Mouse (Mus musculus) neural tube, embryonic 14.5 days (tissue): ENCODE measurements at regions not wholly inside any gene's neighbourhood (a gene's known extent, or its start where the extent isn't known, plus 50 kb on each side); places are given as distances from the start of the nearest gene placed in this dataset.

Source experiments
- ATAC-seq: fragments of 200-750 bp; cut with Nextera tagmentation; 2 replicates; pipeline ENCODE4 v1.8.0; 2017; ENCODE audit warnings: low read depth, mild to moderate bottlenecking, moderate TSS enrichment, moderate library complexity
- H3K27ac ChIP-seq: fragments of 300-500 bp; sonication (generic); 2 replicates; pipeline ENCODE4 v1.5.1; 2014; ENCODE audit warnings: low read depth, mild to moderate bottlenecking, control low read depth, low read length, moderate library complexity, mixed read lengths
- H3K27me3 ChIP-seq: fragments of 300-500 bp; sonication (generic); 2 replicates; pipeline ENCODE4 v1.6.1; 2014; ENCODE audit warnings: low read length; ENCODE audit not compliant: control insufficient read depth, insufficient read depth
- H3K36me3 ChIP-seq: fragments of 300-500 bp; sonication (generic); 2 replicates; pipeline ENCODE4 v1.6.1; 2014; ENCODE audit warnings: low read length, mixed read lengths; ENCODE audit not compliant: control insufficient read depth, insufficient read depth
- H3K4me1 ChIP-seq: fragments of 300-500 bp; sonication (generic); 2 replicates; pipeline ENCODE4 v1.6.1; 2014; ENCODE audit warnings: low read length; ENCODE audit not compliant: control insufficient read depth, insufficient read depth
- H3K4me2 ChIP-seq: fragments of 300-500 bp; sonication (generic); 2 replicates; pipeline ENCODE4 v1.6.1; 2014; ENCODE audit warnings: mild to moderate bottlenecking, low read depth, low read length, control low read depth
- H3K4me3 ChIP-seq: fragments of 300-500 bp; sonication (generic); 2 replicates; pipeline ENCODE4 v1.5.1; 2014; ENCODE audit warnings: low read depth, low read length, control low read depth, mixed read lengths
- H3K9ac ChIP-seq: fragments of 300-500 bp; sonication (generic); replicated peaks from 2 replicates; pipeline ENCODE4 v1.6.1; 2014; ENCODE audit warnings: low read depth, mild to moderate bottlenecking, control low read depth, low read length, mixed read lengths
- H3K9me3 ChIP-seq: fragments of 300-500 bp; sonication (generic); 2 replicates; pipeline ENCODE4 v1.6.1; 2016; ENCODE audit warnings: low read length; ENCODE audit not compliant: control insufficient read depth
- WGBS: fragments of 180-500 bp; shearing (Covaris S2); extraction: QIAGEN DNeasy Blood & Tissue Kit; methylation state at CpG from one replicate; pipeline ENCODE4 v1.1.7; 2014; 5-methylcytosine and 5-hydroxymethylcytosine counted together

- no peaks in the 10 kb centered on the region for H3K27me3 ChIP-seq
- no peaks in the 10 kb centered on the region for H3K4me1 ChIP-seq
- no peaks in the 10 kb centered on the region for H3K9me3 ChIP-seq
- H3K4me3 ChIP-seq: no peak overlapping the region
- no peak for ATAC-seq
- no peak overlapping the region for H3K27ac ChIP-seq
- no peak overlapping the region for H3K4me2 ChIP-seq
- 57% methylated on average over 1 of the region's 1 CpGs for WGBS
- H3K36me3 ChIP-seq: no peaks in the 10 kb centered on the region
- no peak overlapping the region for H3K9ac ChIP-seq
These were observed 518.1 kb upstream of the Flrt2 start for GRCm38 (mm10) chr12:95173810-95174402.

DNA sequence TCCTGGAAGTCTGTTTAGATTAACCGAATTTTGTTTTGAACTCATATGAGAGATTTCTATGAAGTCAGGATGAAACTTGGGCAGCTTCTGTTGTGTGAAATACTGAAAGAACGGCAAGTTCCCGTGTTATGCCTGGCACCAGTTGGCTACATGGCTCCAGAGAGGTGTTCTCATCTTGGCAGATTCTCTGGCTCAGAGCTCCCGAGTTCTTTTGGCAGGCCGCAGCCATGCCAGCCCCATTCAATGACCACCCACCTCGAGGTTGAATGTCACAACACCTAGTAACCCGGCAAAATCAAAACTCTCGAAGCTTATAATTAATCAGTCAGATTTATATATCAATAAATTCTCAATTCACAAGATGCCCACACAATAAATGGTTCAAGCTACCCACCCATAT is 489.5 kb upstream of the Flrt2 start:
- 93% methylated on average over 8 of the region's 8 CpGs for WGBS
- Histone ChIP-seq H3K4me1 (no peaks in the 10 kb centered on the region), H3K9ac (no peak overlapping the region), H3K9me3 (no peaks in the 10 kb centered on the region), H3K27ac (no peak overlapping the region), H3K27me3 (no peaks in the 10 kb centered on the region), H3K4me3 (no peak overlapping the region), H3K36me3 (no peaks in the 10 kb centered on the region), H3K4me2 (no peak overlapping the region)
- ATAC-seq: no peak

DNA sequence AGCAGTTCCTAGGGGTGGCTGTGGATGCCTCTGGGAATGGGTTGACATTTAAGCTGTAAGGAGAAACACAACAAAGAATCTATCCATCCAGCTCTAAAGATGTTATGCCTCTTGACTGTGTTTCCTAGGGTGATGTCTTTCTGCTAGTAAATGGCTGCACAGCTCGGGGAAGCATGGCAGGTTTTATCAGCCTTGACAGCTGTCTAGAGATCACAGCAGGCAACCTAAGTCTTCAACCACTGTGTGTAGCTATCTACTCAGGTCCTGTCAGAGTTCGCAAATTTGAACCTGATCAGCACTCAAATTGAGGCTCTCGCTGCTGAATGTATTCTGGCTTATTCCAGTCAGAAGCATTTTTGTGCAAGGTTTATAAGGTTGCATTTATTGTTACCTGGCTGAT is 486.9 kb upstream of the Flrt2 start:
- ATAC-seq: no peak
- WGBS: 80% methylated on average over 3 of the region's 3 CpGs
- no peak overlapping the region for H3K9ac ChIP-seq
- H3K36me3 ChIP-seq: no peaks in the 10 kb centered on the region
- no peaks in the 10 kb centered on the region for H3K9me3 ChIP-seq
- H3K27ac ChIP-seq: no peak overlapping the region
- no peaks in the 10 kb centered on the region for H3K27me3 ChIP-seq
- no peak overlapping the region for H3K4me3 ChIP-seq
- no peaks in the 10 kb centered on the region for H3K4me1 ChIP-seq
- no peak overlapping the region for H3K4me2 ChIP-seq

- no peaks in the 10 kb centered on the region for H3K27me3 ChIP-seq
- H3K4me2 ChIP-seq: no peak overlapping the region
- no peak overlapping the region for H3K4me3 ChIP-seq
- H3K9me3 ChIP-seq: no peaks in the 10 kb centered on the region
- ATAC-seq: no peak
- H3K9ac ChIP-seq: no peak overlapping the region
- no peaks in the 10 kb centered on the region for H3K36me3 ChIP-seq
- 78% methylated on average over 3 of the region's 3 CpGs for WGBS
- no peaks in the 10 kb centered on the region for H3K4me1 ChIP-seq
- no peak overlapping the region for H3K27ac ChIP-seq
These were observed 452.8 kb upstream of the Flrt2 start for GRCm38 (mm10) chr12:95239158-95239779.

GRCm38 (mm10) chr12:95267187-95267586 is 424.8 kb upstream of the Flrt2 start:
- Histone ChIP-seq H3K27ac (no peak overlapping the region), H3K36me3 (no peaks in the 10 kb centered on the region), H3K4me2 (no peak overlapping the region), H3K9me3 (no peaks in the 10 kb centered on the region), H3K27me3 (no peaks in the 10 kb centered on the region), H3K4me3 (no peak overlapping the region), H3K9ac (no peak overlapping the region), H3K4me1 (no peaks in the 10 kb centered on the region)
- ATAC-seq: no peak
- 71% methylated on average over 3 of the region's 3 CpGs for WGBS

- H3K27me3 ChIP-seq: no peaks in the 10 kb centered on the region
- WGBS: 89% methylated on average over 2 of the region's 2 CpGs
- no peaks in the 10 kb centered on the region for H3K9me3 ChIP-seq
- no peak overlapping the region for H3K27ac ChIP-seq
- no peak overlapping the region for H3K9ac ChIP-seq
- H3K4me1 ChIP-seq: no peaks in the 10 kb centered on the region
- ATAC-seq: no peak
- H3K4me3 ChIP-seq: no peak overlapping the region
- H3K4me2 ChIP-seq: no peak overlapping the region
- no peaks in the 10 kb centered on the region for H3K36me3 ChIP-seq
These were observed 386.6 kb upstream of the Flrt2 start for GRCm38 (mm10) chr12:95305386-95305785.

- H3K4me1 ChIP-seq: no peaks in the 10 kb centered on the region
- no peaks in the 10 kb centered on the region for H3K9me3 ChIP-seq
- no peak overlapping the region for H3K9ac ChIP-seq
- no peaks in the 10 kb centered on the region for H3K36me3 ChIP-seq
- no peak overlapping the region for H3K4me3 ChIP-seq
- no peak overlapping the region for H3K27ac ChIP-seq
- no peak for ATAC-seq
- no peak overlapping the region for H3K4me2 ChIP-seq
- no peaks in the 10 kb centered on the region for H3K27me3 ChIP-seq
- 91% methylated on average over 2 of the region's 2 CpGs for WGBS
These were observed 376.8 kb upstream of the Flrt2 start for GRCm38 (mm10) chr12:95315151-95315750.

DNA sequence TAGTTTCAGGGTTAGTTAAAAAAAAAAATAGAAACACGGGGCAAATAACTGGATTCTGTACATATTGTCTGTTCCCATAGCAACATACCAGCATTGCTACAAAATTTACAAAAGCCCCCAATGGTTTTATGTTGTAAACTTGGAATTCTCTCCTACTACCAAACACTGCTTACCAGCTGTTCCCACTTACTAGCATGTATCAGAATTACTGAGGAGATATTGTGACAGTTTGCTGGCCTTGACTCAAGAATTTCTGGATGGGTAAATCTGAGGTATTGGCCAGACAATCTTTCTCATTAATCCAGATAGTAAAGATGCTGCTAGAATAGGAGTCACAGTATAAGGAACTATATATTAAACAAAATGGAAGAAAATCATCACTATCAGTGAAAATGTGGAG is 375.2 kb upstream of the Flrt2 start:
- 59% methylated on average over 1 of the region's 1 CpGs for WGBS
- no peak for ATAC-seq
- H3K27me3 ChIP-seq: no peaks in the 10 kb centered on the region

GRCm38 (mm10) chr12:95321693-95322092 is 370.3 kb upstream of the Flrt2 start:
- no peak overlapping the region for H3K4me2 ChIP-seq
- no peak for ATAC-seq
- 71% methylated on average over 3 of the region's 3 CpGs for WGBS
- H3K4me3 ChIP-seq: no peak overlapping the region
- H3K4me1 ChIP-seq: no peaks in the 10 kb centered on the region
- no peaks in the 10 kb centered on the region for H3K9me3 ChIP-seq
- H3K27ac ChIP-seq: no peak overlapping the region
- H3K36me3 ChIP-seq: no peaks in the 10 kb centered on the region
- no peaks in the 10 kb centered on the region for H3K27me3 ChIP-seq
- H3K9ac ChIP-seq: no peak overlapping the region

More for the DNA sequence above, 375.2 kb upstream of the Flrt2 start:
- H3K27ac ChIP-seq: no peak overlapping the region
- H3K9me3 ChIP-seq: no peaks in the 10 kb centered on the region
- no peak overlapping the region for H3K4me3 ChIP-seq
- no peak overlapping the region for H3K9ac ChIP-seq
- no peaks in the 10 kb centered on the region for H3K36me3 ChIP-seq
- H3K4me1 ChIP-seq: no peaks in the 10 kb centered on the region
- H3K4me2 ChIP-seq: no peak overlapping the region
